Mouse (Mus musculus) megakaryocyte, embryonic 14.5 days (primary cell): ENCODE measurements around the gene Rnf150. TPM values are rescaled to one million over a fixed set of nuclear protein-coding genes. Genes with fewer than 3 reads are reported as not detected.

Experiments used
- H3K27me3 ChIP-seq: replicated peaks from 2 replicates; pipeline ENCODE3; 2012; ENCODE audit warnings: inconsistent platforms
- H3K36me3 ChIP-seq: replicated peaks from 2 replicates; pipeline ENCODE3; 2012; ENCODE audit warnings: low read length, inconsistent platforms, mixed read lengths
- H3K4me1 ChIP-seq: 2 replicates; pipeline ENCODE4 v1.6.1; 2012; ENCODE audit warnings: inconsistent platforms
- H3K4me3 ChIP-seq: replicated peaks from 2 replicates; pipeline ENCODE3; 2012; ENCODE audit warnings: moderate library complexity, mild to moderate bottlenecking, inconsistent platforms
- H3K9me3 ChIP-seq: 2 replicates; pipeline ENCODE4 v1.6.1; 2012; ENCODE audit warnings: inconsistent platforms
- FLI1 ChIP-seq: IDR thresholded peaks from 2 replicates; pipeline ENCODE4 v1.6.1; 2012; ENCODE audit warnings: low read length, inconsistent platforms, mixed read lengths
- GATA1 ChIP-seq: IDR thresholded peaks from 3 replicates; pipeline ENCODE4 v1.6.1; 2012; ENCODE audit warnings: mixed read lengths, low read length, inconsistent platforms, borderline replicate concordance
- polyA plus RNA-seq: library from polyadenylated mRNA; stranded (reverse); fragments of >175 nt; gene quantifications from 2 replicates; pipeline ENCODE4 v1.2.3, GENCODE M21; 2012; ENCODE audit warnings: low replicate concordance; ENCODE audit not compliant: insufficient read depth

Rnf150 gene
- polyA plus RNA-seq, 1 experiment = 0.58 TPM

- TF ChIP-seq FLI1 (no peak), GATA1 (no peak)
- Histone ChIP-seq H3K4me3 (no peak overlapping the region), H3K4me1 (peaks cover 4% of the 10 kb centered on the region), H3K9me3 (no peaks in the 10 kb centered on the region), H3K36me3 (peaks cover 13% of the 10 kb centered on the region), H3K27me3 (peaks cover 10% of the 10 kb centered on the region)
Measured at GRCm38 (mm10) chr8:82884480-82884879, 21.3 kb downstream of the Rnf150 start.

GRCm38 (mm10) chr8:82887234-82887633 is 24.1 kb downstream of the Rnf150 start:
- H3K4me3 ChIP-seq = no peak overlapping the region
- no peak for TF ChIP-seq FLI1
- peaks cover 15% of the 10 kb centered on the region for H3K36me3 ChIP-seq
- H3K27me3 ChIP-seq = peaks cover 3% of the 10 kb centered on the region
- no peaks in the 10 kb centered on the region for H3K9me3 ChIP-seq
- H3K4me1 ChIP-seq = peaks cover 4% of the 10 kb centered on the region

- H3K36me3 ChIP-seq = peaks cover 15% of the 10 kb centered on the region
- no peaks in the 10 kb centered on the region for H3K9me3 ChIP-seq
- no peak for TF ChIP-seq GATA1
- TF ChIP-seq FLI1 = no peak
Measured at GRCm38 (mm10) chr8:82889062-82889720, 26.0 kb downstream of the Rnf150 start.

GRCm38 (mm10) chr8:82895091-82895490 is 31.9 kb downstream of the Rnf150 start:
- TF ChIP-seq FLI1 (no peak), GATA1 (no peak)
- Histone ChIP-seq H3K9me3 (no peaks in the 10 kb centered on the region), H3K36me3 (peaks cover 21% of the 10 kb centered on the region), H3K27me3 (no peaks in the 10 kb centered on the region), H3K4me3 (no peak overlapping the region), H3K4me1 (peaks cover 21% of the 10 kb centered on the region)

More at GRCm38 (mm10) chr8:82889062-82889720, 26.0 kb downstream of the Rnf150 start:
- peaks cover 3% of the 10 kb centered on the region for H3K27me3 ChIP-seq
- H3K4me3 ChIP-seq = no peak overlapping the region
- H3K4me1 ChIP-seq = peaks cover 13% of the 10 kb centered on the region

- Histone ChIP-seq H3K4me1 (peaks cover 25% of the 10 kb centered on the region), H3K36me3 (peaks cover 21% of the 10 kb centered on the region), H3K9me3 (no peaks in the 10 kb centered on the region), H3K27me3 (no peaks in the 10 kb centered on the region), H3K4me3 (no peak overlapping the region)
- TF ChIP-seq FLI1 (no peak), GATA1 (no peak)
Measured at GRCm38 (mm10) chr8:82896796-82897195, 33.6 kb downstream of the Rnf150 start.

- Histone ChIP-seq H3K4me1 (peaks cover 27% of the 10 kb centered on the region), H3K4me3 (no peak overlapping the region), H3K36me3 (peaks cover 21% of the 10 kb centered on the region), H3K27me3 (no peaks in the 10 kb centered on the region), H3K9me3 (no peaks in the 10 kb centered on the region)
- TF ChIP-seq GATA1 (no peak), FLI1 (no peak)
Measured at GRCm38 (mm10) chr8:82897628-82898458, 34.7 kb downstream of the Rnf150 start.

GRCm38 (mm10) chr8:82898459-82898841 is 35.3 kb downstream of the Rnf150 start:
- Histone ChIP-seq H3K9me3 (no peaks in the 10 kb centered on the region), H3K4me3 (no peak overlapping the region), H3K36me3 (peaks cover 21% of the 10 kb centered on the region), H3K27me3 (no peaks in the 10 kb centered on the region), H3K4me1 (peaks cover 28% of the 10 kb centered on the region)
- TF ChIP-seq GATA1 (no peak), FLI1 (no peak)

GRCm38 (mm10) chr8:82900958-82901357 is 37.8 kb downstream of the Rnf150 start:
- peaks cover 20% of the 10 kb centered on the region for H3K36me3 ChIP-seq
- no peaks in the 10 kb centered on the region for H3K9me3 ChIP-seq
- no peak overlapping the region for H3K4me3 ChIP-seq
- TF ChIP-seq FLI1 (no peak), GATA1 (no peak)
- peaks cover 30% of the 10 kb centered on the region for H3K4me1 ChIP-seq
- H3K27me3 ChIP-seq = no peaks in the 10 kb centered on the region

- no peaks in the 10 kb centered on the region for H3K9me3 ChIP-seq
- TF ChIP-seq FLI1 (no peak), GATA1 (no peak)
- H3K36me3 ChIP-seq = peaks cover 18% of the 10 kb centered on the region
Measured at GRCm38 (mm10) chr8:82901549-82902138, 38.5 kb downstream of the Rnf150 start.

GRCm38 (mm10) chr8:82903497-82903896 is 40.3 kb downstream of the Rnf150 start:
- Histone ChIP-seq H3K36me3 (peaks cover 20% of the 10 kb centered on the region), H3K4me3 (no peak overlapping the region), H3K27me3 (no peaks in the 10 kb centered on the region), H3K4me1 (peaks cover 43% of the 10 kb centered on the region), H3K9me3 (no peaks in the 10 kb centered on the region)
- TF ChIP-seq GATA1 = no peak
- TF ChIP-seq FLI1 = no peak

More at GRCm38 (mm10) chr8:82901549-82902138, 38.5 kb downstream of the Rnf150 start:
- Histone ChIP-seq H3K27me3 (no peaks in the 10 kb centered on the region), H3K4me1 (peaks cover 34% of the 10 kb centered on the region), H3K4me3 (no peak overlapping the region)
